Mouse (Mus musculus) cortical plate, adult 2 months (tissue): ENCODE data around the gene Tpte.

Source experiments
- CTCF ChIP-seq: fragments of 200-500 bp; IDR thresholded peaks from 2 replicates; pipeline ENCODE4 v1.5.1; 2011; ENCODE audit warnings: mild to moderate bottlenecking, control low read depth, low read length; ENCODE audit not compliant: insufficient read depth; ENCODE audit errors: extremely low read depth
- POLR2A ChIP-seq: fragments of 200-500 bp; IDR thresholded peaks from 2 replicates; pipeline ENCODE4 v1.6.1; 2011; ENCODE audit warnings: mild to moderate bottlenecking, low read length, control low read depth; ENCODE audit not compliant: insufficient read depth; ENCODE audit errors: extremely low read depth

DNA sequence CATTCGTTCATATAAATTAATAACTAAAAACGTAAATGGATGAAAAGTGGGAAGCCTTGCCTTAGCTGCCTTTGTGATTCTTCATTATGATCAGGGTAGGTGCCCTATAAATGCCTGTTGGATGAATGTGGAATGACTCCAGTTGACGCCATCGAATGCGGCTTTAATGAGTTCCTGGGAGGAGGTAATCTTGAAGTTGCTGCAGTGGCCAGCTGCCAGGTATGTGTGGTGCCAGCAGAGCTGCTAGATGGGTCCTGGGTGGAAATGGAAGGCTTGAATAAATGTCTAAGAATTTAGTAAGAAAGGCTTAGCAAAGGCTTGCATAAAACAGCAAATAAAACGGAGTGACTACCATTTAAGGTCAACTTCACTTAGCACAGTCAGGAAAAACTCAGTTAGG, 18.5 kb upstream of the Tpte start:
- TF ChIP-seq POLR2A = no peak
- no peak for TF ChIP-seq CTCF
